Mouse (Mus musculus) olfactory bulb, adult 2 months (tissue): ENCODE measurements at regions not wholly inside any gene's neighbourhood (a gene's known extent, or its start where the extent isn't known, plus 50 kb on each side); places are given as distances from the start of the nearest gene placed in this dataset.

ENCODE experiments used
- CTCF ChIP-seq: fragments of 200-500 bp; IDR thresholded peaks from 2 replicates; pipeline ENCODE4 v1.5.1; 2012; ENCODE audit warnings: low read depth, mild to moderate bottlenecking, low read length, moderate library complexity; ENCODE audit not compliant: insufficient read depth
- POLR2A ChIP-seq: fragments of 200-500 bp; IDR thresholded peaks from 2 replicates; pipeline ENCODE4 v1.6.1; 2012; ENCODE audit warnings: mild to moderate bottlenecking, low read depth, low read length, moderate library complexity; ENCODE audit not compliant: insufficient read depth

- TF ChIP-seq POLR2A (no peak), CTCF (no peak)
These were observed 159.5 kb upstream of the Zeb2 start for GRCm38 (mm10) chr2:45276703-45277102.
